Mouse (Mus musculus): ENCODE data around the gene Mylip.

The Mylip gene

GRCm38 (mm10) chr13:45387231-45387630 lies 2.3 kb upstream of the Mylip start:
- TF ChIP-seq CTCF (conservative IDR thresholded peaks at IDR 0.05; ENCODE audit: low read length) (no peak), POU5F1 (IDR thresholded peaks at IDR 0.05; ENCODE audit: borderline replicate concordance, low read length) (no peak), NANOG (IDR thresholded peaks at IDR 0.05; ENCODE audit: borderline replicate concordance, low read length) (no peak)
- H3K36me3 ChIP-seq (ENCODE audit: insufficient read depth, low read length), result peaks cover 4% of the 10 kb centered on the region; the same call in 1 of the 2 replicates
- H3K9me3 ChIP-seq (ENCODE audit: low read length), result no peaks in the 10 kb centered on the region
- H3K27me3 ChIP-seq (ENCODE audit: insufficient read depth, low read length), result peaks cover 14% of the 10 kb centered on the region
- no peak overlapping the region for H3K4me3 ChIP-seq (replicated peaks; ENCODE audit: low read length)
- peaks cover 31% of the 10 kb centered on the region for H3K4me1 ChIP-seq (replicated peaks; ENCODE audit: low read depth, low read length)

GRCm38 (mm10) chr13:45388254-45388805 lies 1.2 kb upstream of the Mylip start:
- no peak overlapping the region for H3K4me3 ChIP-seq (replicated peaks; ENCODE audit: low read length)
- H3K9me3 ChIP-seq (ENCODE audit: low read length), result no peaks in the 10 kb centered on the region
- TF ChIP-seq POU5F1 (IDR thresholded peaks at IDR 0.05; ENCODE audit: borderline replicate concordance, low read length), result no peak
- no peak for TF ChIP-seq CTCF (conservative IDR thresholded peaks at IDR 0.05; ENCODE audit: low read length)
- TF ChIP-seq NANOG (IDR thresholded peaks at IDR 0.05; ENCODE audit: borderline replicate concordance, low read length), result no peak
- peaks cover 12% of the 10 kb centered on the region; the same call in 1 of the 2 replicates for H3K36me3 ChIP-seq (ENCODE audit: insufficient read depth, low read length)
- peaks cover 14% of the 10 kb centered on the region for H3K27me3 ChIP-seq (ENCODE audit: insufficient read depth, low read length)
- peaks cover 34% of the 10 kb centered on the region for H3K4me1 ChIP-seq (replicated peaks; ENCODE audit: low read depth, low read length)

- Histone ChIP-seq H3K4me3 (replicated peaks; ENCODE audit: low read length) (no peak overlapping the region; the same call in 1 of the 2 replicates), H3K9me3 (ENCODE audit: low read length) (no peaks in the 10 kb centered on the region), H3K4me1 (replicated peaks; ENCODE audit: low read depth, low read length) (peaks cover 36% of the 10 kb centered on the region), H3K36me3 (ENCODE audit: insufficient read depth, low read length) (peaks cover 12% of the 10 kb centered on the region; the same call in 1 of the 2 replicates), H3K27me3 (ENCODE audit: insufficient read depth, low read length) (peaks cover 14% of the 10 kb centered on the region)
- TF ChIP-seq POU5F1 (IDR thresholded peaks at IDR 0.05; ENCODE audit: borderline replicate concordance, low read length) (no peak), NANOG (IDR thresholded peaks at IDR 0.05; ENCODE audit: borderline replicate concordance, low read length) (no peak)
Measured at GRCm38 (mm10) chr13:45388889-45389288, 653 bp upstream of the Mylip start.

GRCm38 (mm10) chr13:45390312-45390961 lies 895 bp downstream of the Mylip start:
- no peak for TF ChIP-seq NANOG (IDR thresholded peaks at IDR 0.05; ENCODE audit: borderline replicate concordance, low read length)
- no peak for TF ChIP-seq CTCF (conservative IDR thresholded peaks at IDR 0.05; ENCODE audit: low read length)
- TF ChIP-seq POU5F1 (IDR thresholded peaks at IDR 0.05; ENCODE audit: borderline replicate concordance, low read length), result no peak
- Histone ChIP-seq H3K9me3 (ENCODE audit: low read length) (no peaks in the 10 kb centered on the region), H3K4me3 (replicated peaks; ENCODE audit: low read length) (peak overlapping the region; percentile 86), H3K36me3 (ENCODE audit: insufficient read depth, low read length) (peaks cover 12% of the 10 kb centered on the region; the same call in 1 of the 2 replicates), H3K4me1 (replicated peaks; ENCODE audit: low read depth, low read length) (peaks cover 42% of the 10 kb centered on the region), H3K27me3 (ENCODE audit: insufficient read depth, low read length) (peaks cover 14% of the 10 kb centered on the region)

- peaks cover 39% of the 10 kb centered on the region for H3K4me1 ChIP-seq (replicated peaks; ENCODE audit: low read depth, low read length)
- peaks cover 13% of the 10 kb centered on the region for H3K27me3 ChIP-seq (ENCODE audit: insufficient read depth, low read length)
- H3K4me3 ChIP-seq (replicated peaks; ENCODE audit: low read length), result peak overlapping the region; percentile 35; the same call in 1 of the 2 replicates
- H3K36me3 ChIP-seq (ENCODE audit: insufficient read depth, low read length), result peaks cover 12% of the 10 kb centered on the region; the same call in 1 of the 2 replicates
- H3K9me3 ChIP-seq (ENCODE audit: low read length), result no peaks in the 10 kb centered on the region
- TF ChIP-seq NANOG (IDR thresholded peaks at IDR 0.05; ENCODE audit: borderline replicate concordance, low read length) (no peak), POU5F1 (IDR thresholded peaks at IDR 0.05; ENCODE audit: borderline replicate concordance, low read length) (no peak), CTCF (conservative IDR thresholded peaks at IDR 0.05; ENCODE audit: low read length) (no peak)
Measured at GRCm38 (mm10) chr13:45390962-45391853, 1.7 kb downstream of the Mylip start.

- H3K9me3 ChIP-seq (ENCODE audit: low read length), result no peaks in the 10 kb centered on the region
- H3K36me3 ChIP-seq (ENCODE audit: insufficient read depth, low read length), result peaks cover 12% of the 10 kb centered on the region; the same call in 1 of the 2 replicates
- peaks cover 9% of the 10 kb centered on the region for H3K27me3 ChIP-seq (ENCODE audit: insufficient read depth, low read length)
- no peak for TF ChIP-seq POU5F1 (IDR thresholded peaks at IDR 0.05; ENCODE audit: borderline replicate concordance, low read length)
- TF ChIP-seq CTCF (conservative IDR thresholded peaks at IDR 0.05; ENCODE audit: low read length), result no peak
- no peak for TF ChIP-seq NANOG (IDR thresholded peaks at IDR 0.05; ENCODE audit: borderline replicate concordance, low read length)
- H3K4me3 ChIP-seq (replicated peaks; ENCODE audit: low read length), result no peak overlapping the region
- peaks cover 39% of the 10 kb centered on the region for H3K4me1 ChIP-seq (replicated peaks; ENCODE audit: low read depth, low read length)
Measured at GRCm38 (mm10) chr13:45391854-45392454, 2.4 kb downstream of the Mylip start.

- peaks cover 12% of the 10 kb centered on the region; the same call in 1 of the 2 replicates for H3K36me3 ChIP-seq (ENCODE audit: insufficient read depth, low read length)
- peaks cover 37% of the 10 kb centered on the region for H3K4me1 ChIP-seq (replicated peaks; ENCODE audit: low read depth, low read length)
- no peaks in the 10 kb centered on the region for H3K9me3 ChIP-seq (ENCODE audit: low read length)
- no peak for TF ChIP-seq POU5F1 (IDR thresholded peaks at IDR 0.05; ENCODE audit: borderline replicate concordance, low read length)
- TF ChIP-seq CTCF (conservative IDR thresholded peaks at IDR 0.05; ENCODE audit: low read length), result no peak
- no peak for TF ChIP-seq NANOG (IDR thresholded peaks at IDR 0.05; ENCODE audit: borderline replicate concordance, low read length)
- H3K27me3 ChIP-seq (ENCODE audit: insufficient read depth, low read length), result peaks cover 9% of the 10 kb centered on the region
- no peak overlapping the region for H3K4me3 ChIP-seq (replicated peaks; ENCODE audit: low read length)
Measured at GRCm38 (mm10) chr13:45394221-45394768, 4.8 kb downstream of the Mylip start.

All from E14TG2a.4 (cell line).